ENCODE assay signal across 25 mouse cellular contexts in the genomic region with DNA sequence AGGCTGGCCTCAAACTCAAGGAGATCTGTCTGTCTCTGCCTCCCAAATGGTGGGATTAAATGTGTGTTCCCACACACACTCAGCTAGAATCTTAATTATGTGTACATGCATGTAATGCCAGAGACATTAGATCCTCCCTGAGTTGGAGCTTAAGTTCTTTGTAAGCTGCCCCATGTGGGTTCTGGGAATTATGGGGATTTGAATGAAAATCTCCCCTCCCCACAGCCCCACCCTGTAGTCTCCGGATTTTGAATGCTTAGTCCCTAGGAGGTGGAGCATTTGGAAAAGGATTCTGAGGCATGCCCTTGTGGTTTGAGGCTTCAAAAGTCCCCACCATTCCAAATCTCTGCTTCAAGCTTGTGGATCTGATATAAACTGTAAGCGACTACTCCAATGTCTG. TPM values are rescaled to one million over a fixed set of nuclear protein-coding genes. Genes with fewer than 3 reads are reported as not detected.
"Had no signal": no experiment of that assay in that cellular context is flagged by ENCODE, and none has a peak within 500 bp of the region (broad histone marks: within the 10 kb centered on the region; RNA-seq: fewer than 3 reads in every experiment).

No protein-coding gene starts in this region.

- H3K27me3 ChIP-seq: limb, embryonic 12.5 days; limb, embryonic 15.5 days; midbrain, embryonic 12.5 days; midbrain, embryonic 15.5 days; neural tube, embryonic 12.5 days; neural tube, embryonic 15.5 days had no signal

- H3K9me3 ChIP-seq: limb, embryonic 12.5 days; limb, embryonic 15.5 days; midbrain, embryonic 12.5 days; midbrain, embryonic 15.5 days; neural tube, embryonic 12.5 days; neural tube, embryonic 15.5 days had no signal

- H3K9ac ChIP-seq: limb, embryonic 12.5 days; limb, embryonic 15.5 days; liver, embryonic 14.5 days; liver, postnatal 0 days; lung, embryonic 14.5 days; midbrain, embryonic 12.5 days; midbrain, embryonic 15.5 days; neural tube, embryonic 12.5 days; neural tube, embryonic 15.5 days had no signal

- H3K27ac ChIP-seq: limb, embryonic 12.5 days; limb, embryonic 15.5 days; liver, embryonic 14.5 days; macrophage; midbrain, embryonic 12.5 days; midbrain, embryonic 15.5 days; neural tube, embryonic 12.5 days; neural tube, embryonic 15.5 days; stomach, postnatal 0 days had no signal

- H3K4me1 ChIP-seq: limb, embryonic 12.5 days; limb, embryonic 15.5 days; midbrain, embryonic 12.5 days; midbrain, embryonic 15.5 days; neural tube, embryonic 12.5 days; neural tube, embryonic 15.5 days had no signal

- H3K4me2 ChIP-seq: limb, embryonic 12.5 days; limb, embryonic 15.5 days; liver, embryonic 11.5 days; lung, embryonic 14.5 days; midbrain, embryonic 12.5 days; midbrain, embryonic 15.5 days; neural tube, embryonic 12.5 days; neural tube, embryonic 15.5 days had no signal

- DNase-seq: kidney, adult 2 months; kidney, postnatal 10 days; kidney, postnatal 36 days; left cerebral cortex, postnatal 4 days; liver, postnatal 0 days; lung, embryonic 14.5 days; thymus, adult 2 months; thymus, postnatal 25 days had no signal

- ATAC-seq: liver, postnatal 0 days; lung, postnatal 0 days; midbrain, embryonic 15.5 days had no signal

- H3K4me3 ChIP-seq: limb, embryonic 12.5 days; limb, embryonic 15.5 days; midbrain, embryonic 12.5 days; midbrain, embryonic 15.5 days; neural tube, embryonic 12.5 days; neural tube, embryonic 15.5 days had no signal

RNA-seq across cellular contexts. Expression of a gene that starts 17.0 kb away (rescaled TPM):
- total RNA-seq: layer of hippocampus, adult 18-20 months; layer of hippocampus, postnatal 14 days; left cerebral cortex, adult 8-10 months; left cerebral cortex, postnatal 14 days; left cerebral cortex, postnatal 4 days; megakaryocyte, adult 5-6 weeks had no signal
- polyA plus RNA-seq: kidney, adult 2 months; limb, embryonic 15.5 days; liver, postnatal 0 days; macrophage; midbrain, embryonic 15.5 days; stomach, embryonic 14.5 days; thymus, adult 2 months had no signal
